Mouse (Mus musculus) lung, adult 2 months (tissue): ENCODE measurements around the gene Rnase13. TPM values are rescaled to one million over a fixed set of nuclear protein-coding genes. Genes with fewer than 3 reads are reported as not detected.

Experiments
- DNase-seq: peaks from one replicate; pipeline ENCODE4 v3.0.0; 2022
- H3K4me1 ChIP-seq: fragments of 200-500 bp; 2 replicates; pipeline ENCODE4 v1.6.1; 2011; ENCODE audit warnings: low read length; ENCODE audit not compliant: control insufficient read depth, insufficient read depth
- H3K4me3 ChIP-seq: fragments of 200-500 bp; replicated peaks from 2 replicates; pipeline ENCODE3; 2011; ENCODE audit warnings: low read depth, mild to moderate bottlenecking, control low read depth, low read length; ENCODE audit errors: extremely low read depth
- CTCF ChIP-seq: fragments of 200-500 bp; IDR thresholded peaks from 2 replicates; pipeline ENCODE4 v1.5.1; 2011; ENCODE audit warnings: mild to moderate bottlenecking, low read length, control low read depth; ENCODE audit not compliant: insufficient read depth
- POLR2A ChIP-seq: fragments of 200-500 bp; IDR thresholded peaks from 2 replicates; pipeline ENCODE4 v1.6.1; 2011; ENCODE audit warnings: low read depth, mild to moderate bottlenecking, control low read depth, low read length, borderline replicate concordance; ENCODE audit errors: extremely low read depth
- WGBS: fragments of 180-500 bp; shearing (Covaris S2); methylation state at CpG from one replicate; pipeline ENCODE4 v1.1.7; 2018; 5-methylcytosine and 5-hydroxymethylcytosine counted together
- polyA plus RNA-seq: library from polyadenylated mRNA; depleted of rRNA; stranded (reverse); fragments of >200 nt; gene quantifications from 2 replicates; pipeline ENCODE4 v1.2.3, GENCODE M21; 2012

Rnase13 gene
- polyA plus RNA-seq, 1 experiment, result not detected

DNA sequence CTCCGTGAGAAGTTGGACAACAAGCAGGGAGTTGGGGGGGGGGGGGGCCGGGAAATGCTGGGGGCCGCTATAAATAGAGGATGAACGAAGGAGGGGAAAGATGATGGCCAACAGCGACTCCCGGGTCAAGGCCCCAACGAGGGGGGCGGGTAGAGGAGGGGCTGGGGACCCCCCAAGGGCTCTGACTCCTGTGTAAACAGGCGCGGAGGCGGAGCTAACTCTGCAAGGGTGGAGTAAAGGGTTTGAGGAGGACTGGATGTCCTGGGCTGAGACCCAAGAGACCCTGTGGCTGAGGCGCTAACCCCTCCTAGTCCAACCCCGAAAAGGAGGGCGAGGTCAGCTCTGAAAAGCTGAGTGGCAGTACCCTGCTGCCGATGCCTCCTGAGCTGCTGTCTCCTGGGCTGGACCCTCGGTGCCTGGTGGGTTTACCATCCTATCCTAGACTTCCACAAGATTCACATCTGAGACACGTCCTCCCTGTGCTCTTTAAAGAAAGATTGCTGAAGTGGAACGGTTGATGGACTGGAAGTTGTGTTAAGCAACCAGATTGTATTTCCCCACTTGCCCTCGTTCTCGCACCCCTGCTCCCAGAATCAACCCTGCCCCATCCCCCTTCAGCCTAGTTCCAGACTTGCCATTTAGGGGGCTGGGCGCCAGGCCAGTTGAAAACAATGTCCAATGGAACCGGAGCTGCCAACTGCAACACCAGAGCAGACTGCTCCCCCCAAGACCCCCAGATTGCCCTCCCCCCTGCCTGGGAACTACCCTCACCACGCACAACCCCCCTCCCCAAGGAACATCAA is 8.4 kb downstream of the Rnase13 start, which contains the start of gene Ndrg2:
Gene Ndrg2, minus strand, starts transcription at position 199 of the 803 bp plus-strand sequence.
- WGBS, result 5% methylated on average over 23 of the region's 23 CpGs
- H3K4me3 ChIP-seq, result peak within 1 kb of the TSS; percentile 85
- TF ChIP-seq CTCF (no peak), POLR2A (peak; percentile 67; the same call in 1 of the 2 replicates)
- DNase-seq, result peak; percentile 60
- peaks cover 6% of the 10 kb centered on the region for H3K4me1 ChIP-seq

DNA sequence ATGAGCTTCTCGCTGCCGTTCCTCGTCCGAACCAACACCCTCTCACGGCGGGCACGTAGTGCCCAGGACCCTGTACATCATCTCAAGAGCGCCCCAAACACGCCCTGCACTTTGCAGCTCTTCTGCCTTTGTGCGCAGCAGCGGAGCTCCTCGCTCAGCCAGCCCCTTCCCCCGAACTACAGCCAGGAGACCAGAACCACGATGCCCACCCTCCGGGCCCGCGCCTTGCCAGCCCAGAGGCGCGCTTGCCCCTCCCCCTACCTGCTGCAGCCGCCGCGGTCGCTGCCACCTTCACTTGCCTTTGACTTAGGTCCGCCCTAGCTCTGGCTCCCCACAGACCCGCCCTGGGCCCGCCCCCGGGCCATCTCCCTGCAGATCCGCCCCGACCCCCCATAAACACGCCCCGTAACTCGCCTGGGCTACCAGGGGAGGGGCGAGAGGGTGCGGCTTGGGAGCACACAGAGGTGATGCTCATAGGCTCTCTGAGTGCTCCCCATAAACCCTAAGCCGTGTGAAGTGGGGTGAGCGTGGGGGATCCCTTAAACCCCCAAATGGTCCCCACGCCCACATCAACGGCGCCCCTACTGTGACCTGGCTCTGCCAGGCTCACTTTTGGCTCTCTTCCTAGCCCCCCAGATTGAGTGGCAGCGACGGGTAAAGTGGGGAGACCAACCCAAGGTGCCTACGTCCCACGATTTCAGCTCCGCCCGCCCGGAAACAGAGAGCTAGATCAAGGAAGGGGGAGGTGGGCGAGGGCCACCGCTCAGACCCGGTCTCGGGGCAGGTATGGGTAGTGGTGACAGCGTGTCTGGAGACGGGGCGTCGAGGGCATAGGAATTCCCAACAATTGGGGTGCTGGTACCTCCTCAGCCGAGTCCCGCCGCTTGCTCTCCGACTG is 9.3 kb downstream of the Rnase13 start:
- Histone ChIP-seq H3K4me1 (peaks cover 6% of the 10 kb centered on the region), H3K4me3 (peak overlapping the region; percentile 85)
- DNase-seq, result peak; percentile 62
- 1% methylated on average over 58 of the region's 58 CpGs for WGBS
- peak; percentile 73; the same call in 1 of the 2 replicates for TF ChIP-seq POLR2A
- no peak for TF ChIP-seq CTCF

DNA sequence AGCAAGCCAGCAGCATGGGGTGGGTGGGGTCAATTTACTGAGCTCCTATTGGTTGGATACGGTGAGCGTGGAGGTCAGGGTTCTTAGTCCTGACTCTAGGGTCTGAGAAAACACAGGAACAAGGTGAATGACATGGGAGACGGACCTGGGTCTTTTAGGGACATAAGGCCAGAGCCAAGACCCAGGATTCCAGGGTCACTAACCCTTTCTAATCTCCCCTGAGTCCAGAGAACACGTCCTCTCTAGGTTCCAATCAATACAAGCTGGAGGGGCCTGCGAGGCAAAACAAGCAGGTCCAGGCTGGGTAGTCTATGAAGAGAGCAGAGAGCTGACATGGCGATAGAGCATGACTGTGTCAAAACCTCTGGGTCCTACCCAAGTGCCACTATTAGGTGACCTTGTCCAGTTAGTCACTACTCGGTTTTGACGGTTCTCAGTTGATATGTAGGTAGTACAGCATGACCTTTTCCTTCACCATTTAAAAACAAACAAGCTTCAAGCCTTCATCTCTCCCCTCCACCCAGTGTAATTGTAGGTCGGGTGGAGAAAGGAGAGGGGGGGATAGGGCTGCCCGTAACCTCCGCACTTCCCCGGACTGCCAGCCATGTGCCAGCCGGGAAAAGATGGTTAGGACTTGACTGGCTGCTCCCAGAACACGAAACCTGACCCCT is 10.0 kb downstream of the Rnase13 start:
- WGBS, result 19% methylated on average over 14 of the region's 14 CpGs
- no peak for TF ChIP-seq CTCF
- TF ChIP-seq POLR2A, result 0 out of 2 replicates have a peak, but pooled peaks have one; percentile 6
- H3K4me1 ChIP-seq, result peaks cover 6% of the 10 kb centered on the region
- peak overlapping the region; percentile 85 for H3K4me3 ChIP-seq
- no peak for DNase-seq

DNA sequence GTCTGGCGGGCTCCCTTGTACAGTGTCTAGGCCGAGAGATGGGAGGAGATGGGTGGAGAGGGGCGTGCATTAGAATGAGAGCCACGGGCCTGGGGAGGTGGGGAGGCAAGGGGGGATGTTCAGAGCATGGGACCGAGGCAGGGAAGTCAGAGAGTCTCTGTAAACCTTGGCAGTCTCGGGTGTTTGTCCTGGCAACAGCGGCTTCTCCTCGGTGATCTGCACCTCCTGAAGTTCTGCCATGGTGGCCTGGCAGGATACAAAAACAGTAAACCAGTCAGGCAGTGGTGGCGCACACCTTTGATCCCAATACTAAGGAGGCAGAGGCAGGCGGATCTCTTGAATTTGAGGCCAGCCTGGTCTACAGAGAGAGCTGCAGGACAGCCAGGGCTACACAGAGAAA is 11.3 kb downstream of the Rnase13 start:
- no peak overlapping the region for H3K4me3 ChIP-seq
- H3K4me1 ChIP-seq, result peaks cover 6% of the 10 kb centered on the region
- TF ChIP-seq POLR2A (no peak), CTCF (no peak)
- DNase-seq, result no peak
- WGBS, result 79% methylated on average over 10 of the region's 10 CpGs

DNA sequence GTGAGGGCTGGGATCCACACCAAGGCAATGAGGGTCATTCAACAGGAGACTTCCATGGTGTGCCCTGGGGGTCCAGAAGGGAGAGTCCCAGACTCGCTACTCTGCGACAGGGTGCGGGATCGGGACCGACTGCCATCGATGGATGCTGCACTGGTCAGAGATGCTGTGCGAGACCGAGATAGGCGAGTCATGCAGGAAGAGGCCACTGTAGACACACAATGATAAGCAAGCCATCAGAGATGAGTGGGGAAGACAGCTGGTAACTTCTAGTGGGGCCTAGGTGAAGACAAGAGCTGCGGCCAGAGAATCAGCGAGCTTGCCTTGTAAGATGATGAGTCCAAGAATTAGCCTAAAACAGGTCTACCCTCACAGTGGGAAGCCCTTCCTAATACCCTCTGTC is 16.5 kb downstream of the Rnase13 start:
- 86% methylated on average over 11 of the region's 11 CpGs for WGBS
- Histone ChIP-seq H3K4me3 (no peak overlapping the region), H3K4me1 (no peaks in the 10 kb centered on the region)
- no peak for DNase-seq
- TF ChIP-seq POLR2A (no peak), CTCF (no peak)

DNA sequence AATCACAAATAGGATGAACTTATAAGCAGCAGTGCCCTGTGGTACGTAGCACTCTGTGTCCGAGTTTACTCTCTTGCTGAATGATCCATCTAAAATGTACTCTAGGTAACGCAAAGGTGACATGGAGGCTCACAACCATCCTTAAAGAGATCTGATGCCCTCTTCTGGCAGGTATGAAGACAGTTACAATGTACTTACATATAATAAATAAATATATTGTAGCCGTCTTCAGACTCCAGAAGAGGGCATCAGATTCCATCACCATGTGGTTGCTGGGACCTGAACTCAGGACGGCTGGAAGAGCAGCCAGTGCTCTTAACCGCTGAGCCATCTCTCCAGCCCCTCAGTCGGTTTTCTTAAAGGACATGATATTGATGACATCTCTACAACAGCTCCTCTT is 17.9 kb downstream of the Rnase13 start:
- Histone ChIP-seq H3K4me3 (no peak overlapping the region), H3K4me1 (no peaks in the 10 kb centered on the region)
- 55% methylated on average over 7 of the region's 7 CpGs for WGBS
- no peak for TF ChIP-seq CTCF
- no peak for DNase-seq

DNA sequence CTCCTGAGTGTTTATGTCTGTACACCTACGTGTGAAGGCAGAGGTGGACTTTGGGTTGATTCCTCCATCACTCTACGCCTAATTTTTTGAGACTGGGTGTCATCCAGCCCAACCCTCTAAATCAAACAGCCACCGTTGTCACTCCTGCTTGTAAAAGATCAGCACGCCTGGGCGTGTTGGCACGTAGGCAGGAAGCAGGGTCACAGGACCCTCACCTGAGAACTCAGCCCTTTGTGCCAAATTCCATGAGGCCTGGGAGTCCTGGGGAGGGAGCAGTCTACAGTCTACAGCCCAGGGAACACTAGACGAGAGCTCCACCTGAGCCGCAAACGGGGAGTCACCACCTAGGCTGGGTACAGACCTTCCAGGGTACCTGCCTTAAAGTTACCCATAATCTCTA is 18.8 kb downstream of the Rnase13 start:
- no peak overlapping the region for H3K4me3 ChIP-seq
- 85% methylated on average over 9 of the region's 9 CpGs for WGBS
- H3K4me1 ChIP-seq, result no peaks in the 10 kb centered on the region
- no peak for TF ChIP-seq POLR2A
- TF ChIP-seq CTCF, result no peak
- no peak for DNase-seq

DNA sequence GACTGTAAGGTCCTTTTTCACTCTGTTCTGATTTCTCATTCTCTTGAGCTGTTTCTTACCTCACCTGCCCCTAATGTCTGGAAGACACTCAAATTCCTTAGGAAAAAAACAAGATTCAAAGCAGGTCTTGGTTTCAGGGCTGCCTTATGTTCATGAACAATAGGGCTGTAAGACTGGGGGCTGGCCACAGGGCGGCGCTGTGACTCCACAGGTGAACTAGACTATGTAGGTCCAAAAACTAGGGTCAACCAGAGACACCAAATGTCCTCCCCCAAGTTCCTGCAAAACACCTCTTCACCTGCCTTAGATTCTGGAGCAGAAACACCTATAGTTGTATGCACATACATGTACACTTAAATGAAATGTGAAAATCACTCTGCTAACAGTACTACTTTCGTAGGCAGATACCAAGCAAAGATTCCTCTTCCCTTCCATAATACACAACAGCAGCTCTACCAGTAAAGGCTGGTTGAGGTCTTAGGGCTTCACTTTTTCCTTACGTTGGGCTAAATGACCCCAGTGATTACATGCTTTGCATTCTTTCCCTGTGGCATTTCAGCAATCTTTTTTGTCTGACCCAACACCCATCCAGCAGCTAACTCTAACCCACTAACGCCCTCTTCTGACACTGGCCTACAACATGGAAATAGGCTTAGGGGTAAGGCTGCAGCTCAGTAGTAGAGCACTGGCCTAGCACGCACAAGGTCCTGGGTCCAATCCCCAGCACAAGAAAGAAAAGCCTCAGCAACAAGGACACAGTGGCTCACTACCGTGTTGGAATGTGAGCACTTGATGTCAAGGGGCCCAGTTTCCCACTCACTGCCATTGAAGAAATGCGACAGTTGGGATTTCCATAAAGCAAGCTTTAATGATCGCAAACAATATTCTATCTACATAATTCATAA is 19.5 kb downstream of the Rnase13 start:
- WGBS, result 50% methylated on average over 9 of the region's 9 CpGs
- H3K4me1 ChIP-seq, result no peaks in the 10 kb centered on the region
- TF ChIP-seq CTCF (peak; percentile 90), POLR2A (no peak)
- DNase-seq, result peak; percentile 81
- H3K4me3 ChIP-seq, result no peak overlapping the region

DNA sequence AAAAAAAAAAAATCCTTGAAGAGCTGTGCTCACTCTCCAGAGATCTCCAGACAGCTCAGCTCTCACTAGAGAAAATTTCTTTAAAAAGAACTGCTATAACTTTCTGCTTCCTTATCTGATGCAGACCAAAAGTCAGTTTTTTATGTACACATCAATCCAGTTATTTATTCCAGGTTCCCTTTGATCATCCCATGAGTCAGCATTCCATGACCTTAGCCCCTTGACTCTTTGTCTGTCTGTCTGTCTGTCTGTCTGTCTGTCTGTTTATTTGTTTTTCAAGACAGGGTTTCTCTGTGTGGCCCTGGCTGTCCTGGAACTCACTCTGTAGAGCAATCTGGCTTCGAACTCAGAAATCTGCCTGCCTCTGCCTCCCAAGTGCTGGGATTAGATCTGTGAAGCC is 23.2 kb downstream of the Rnase13 start:
- WGBS, result 89% methylated on average over 1 of the region's 1 CpGs
- no peak for TF ChIP-seq POLR2A
- no peak for TF ChIP-seq CTCF
- H3K4me3 ChIP-seq, result no peak overlapping the region

More for the DNA sequence above, 23.2 kb downstream of the Rnase13 start:
- DNase-seq, result no peak
- no peaks in the 10 kb centered on the region for H3K4me1 ChIP-seq
